Mouse (Mus musculus) MEL (cell line): ENCODE measurements around the gene Zp3.

ENCODE experiments used
- CTCF ChIP-seq, 3 experiments: IDR thresholded peaks in 2 of 3; conservative IDR thresholded peaks in 1 of 3; 2 replicates each; pipeline ENCODE4 v1.5.1; 2011 to 2012; ENCODE audit warnings: low read length in 3 of 3, low read depth in 2 of 3, mild to moderate bottlenecking in 2 of 3, improper control_type of control experiment in 1 of 3, inconsistent platforms in 1 of 3, mixed read lengths in 1 of 3, moderate library complexity in 1 of 3; ENCODE audit not compliant: control insufficient read depth in 1 of 3, insufficient read depth in 1 of 3, poor library complexity in 1 of 3, severe bottlenecking in 1 of 3
- POLR2A ChIP-seq, 2 experiments: IDR thresholded peaks; 2 replicates each; pipeline ENCODE4 v1.6.1; 2011 to 2012; ENCODE audit warnings: low read length in 2 of 2, mild to moderate bottlenecking in 2 of 2, control low read depth in 1 of 2, improper control_type of control experiment in 1 of 2, low read depth in 1 of 2, moderate library complexity in 1 of 2; ENCODE audit not compliant: control insufficient read depth in 1 of 2, insufficient read depth in 1 of 2, poor library complexity in 1 of 2
- RCOR1 ChIP-seq: IDR thresholded peaks from 2 replicates; pipeline ENCODE4 v1.6.1; 2012; ENCODE audit warnings: low read depth, mild to moderate bottlenecking, inconsistent platforms, low read length, improper control_type of control experiment

GRCm38 (mm10) chr5:135962125-135962491 lies 17.8 kb upstream of the Zp3 start:
- TF ChIP-seq RCOR1 (0 out of 2 replicates have a peak, but pooled peaks have one; percentile 39), POLR2A (IDR thresholded peaks at IDR 0.05; ENCODE audit: control insufficient read depth in 1 of 2, insufficient read depth in 1 of 2, low read depth in 1 of 2, low read length in 2 of 2, poor library complexity in 1 of 2) (no peak; a peak in 1 of 4 replicates), CTCF (IDR thresholded peaks at IDR 0.05 in 2 of 3, conservative IDR thresholded peaks at IDR 0.05 in 1 of 3; ENCODE audit: control insufficient read depth in 1 of 3, insufficient read depth in 1 of 3, low read depth in 2 of 3, low read length in 3 of 3, poor library complexity in 1 of 3, severe bottlenecking in 1 of 3) (no peak)
